Mouse (Mus musculus) cortical plate, adult 2 months (tissue): Measurements from ENCODE around the gene Sept14.

ENCODE experiments used
- CTCF ChIP-seq: fragments of 200-500 bp; IDR thresholded peaks from 2 replicates; pipeline ENCODE4 v1.5.1; 2011; ENCODE audit warnings: mild to moderate bottlenecking, control low read depth, low read length; ENCODE audit not compliant: insufficient read depth; ENCODE audit errors: extremely low read depth
- POLR2A ChIP-seq: fragments of 200-500 bp; IDR thresholded peaks from 2 replicates; pipeline ENCODE4 v1.6.1; 2011; ENCODE audit warnings: mild to moderate bottlenecking, low read length, control low read depth; ENCODE audit not compliant: insufficient read depth; ENCODE audit errors: extremely low read depth

DNA sequence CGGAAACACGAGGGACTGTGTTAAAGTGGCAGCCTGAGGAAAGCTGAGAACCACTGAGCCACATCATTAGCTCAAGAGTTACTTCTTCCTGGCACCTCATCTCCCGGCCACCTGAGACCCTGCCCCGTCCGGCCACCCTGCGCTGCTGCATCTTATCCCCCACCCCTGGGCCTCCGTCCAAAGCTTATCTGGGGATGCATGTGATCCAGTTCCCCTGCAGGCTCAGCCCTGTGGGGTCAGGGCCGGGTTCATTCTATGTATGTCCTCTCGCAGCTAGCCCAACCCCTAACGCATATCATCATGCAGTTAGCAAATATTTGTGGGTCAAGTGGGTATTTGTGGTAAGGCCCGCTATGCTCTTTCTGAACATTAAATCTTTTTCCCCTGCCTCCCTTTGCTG lies 21.0 kb upstream of the Sept14 start:
- TF ChIP-seq POLR2A (no peak), CTCF (no peak)
